Mouse (Mus musculus): ENCODE data around the gene 1700025C18Rik. TPM values are rescaled to one million over a fixed set of nuclear protein-coding genes. Genes with fewer than 3 reads are reported as not detected.

1700025C18Rik gene
- polyA plus RNA-seq, 1 experiment = not detected

GRCm38 (mm10) chr2:165080657-165081056 lies 9.9 kb downstream of the 1700025C18Rik start:
- 32% methylated on average over 9 of the region's 9 CpGs for WGBS
- no peak overlapping the region for H3K27ac ChIP-seq (ENCODE audit: insufficient read depth, low read depth, low read length)
- H3K4me3 ChIP-seq (ENCODE audit: insufficient read depth, low read depth, low read length) = no peak overlapping the region
- no peaks in the 10 kb centered on the region for H3K27me3 ChIP-seq (replicated peaks; ENCODE audit: control insufficient read depth, insufficient read depth, low read length)
- DNase-seq = no peak
- H3K36me3 ChIP-seq (ENCODE audit: control insufficient read depth, insufficient read depth, low read length) = no peaks in the 10 kb centered on the region
- TF ChIP-seq POLR2A (IDR thresholded peaks at IDR 0.05; ENCODE audit: low read depth, low read length) = no peak
- TF ChIP-seq CTCF (conservative IDR thresholded peaks at IDR 0.05; ENCODE audit: insufficient read depth, insufficient read length, low read depth, low read length) = no peak
- H3K4me1 ChIP-seq (ENCODE audit: control insufficient read depth, insufficient read depth, low read length) = no peaks in the 10 kb centered on the region

DNA sequence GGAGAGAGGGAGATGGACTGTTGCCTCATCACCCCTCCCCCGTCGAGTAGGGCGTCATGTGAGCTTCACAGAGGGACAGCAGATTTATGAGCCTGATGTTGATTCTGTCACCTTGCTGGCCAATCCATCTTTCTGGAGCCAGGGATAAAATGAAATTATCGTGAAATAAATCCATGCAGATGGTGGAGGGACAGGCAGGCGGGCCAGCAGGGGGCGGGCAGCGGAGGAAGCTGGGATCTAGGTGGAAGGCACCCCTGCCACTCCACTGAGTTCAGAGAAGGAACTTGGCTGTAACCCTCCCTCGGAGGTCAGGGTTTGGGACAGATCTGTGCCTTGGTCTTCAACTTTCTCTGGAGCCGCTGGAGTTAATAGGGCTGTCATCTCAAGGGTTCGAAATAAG lies 11.9 kb downstream of the 1700025C18Rik start:
- no peak overlapping the region for H3K27ac ChIP-seq (ENCODE audit: insufficient read depth, low read depth, low read length)
- no peak overlapping the region for H3K4me3 ChIP-seq (ENCODE audit: insufficient read depth, low read depth, low read length)
- TF ChIP-seq POLR2A (IDR thresholded peaks at IDR 0.05; ENCODE audit: low read depth, low read length) (no peak), CTCF (conservative IDR thresholded peaks at IDR 0.05; ENCODE audit: insufficient read depth, insufficient read length, low read depth, low read length) (no peak)
- DNase-seq = no peak
- H3K4me1 ChIP-seq (ENCODE audit: control insufficient read depth, insufficient read depth, low read length) = no peaks in the 10 kb centered on the region
- no peaks in the 10 kb centered on the region for H3K27me3 ChIP-seq (replicated peaks; ENCODE audit: control insufficient read depth, insufficient read depth, low read length)
- 17% methylated on average over 10 of the region's 10 CpGs for WGBS
- no peaks in the 10 kb centered on the region for H3K36me3 ChIP-seq (ENCODE audit: control insufficient read depth, insufficient read depth, low read length)

DNA sequence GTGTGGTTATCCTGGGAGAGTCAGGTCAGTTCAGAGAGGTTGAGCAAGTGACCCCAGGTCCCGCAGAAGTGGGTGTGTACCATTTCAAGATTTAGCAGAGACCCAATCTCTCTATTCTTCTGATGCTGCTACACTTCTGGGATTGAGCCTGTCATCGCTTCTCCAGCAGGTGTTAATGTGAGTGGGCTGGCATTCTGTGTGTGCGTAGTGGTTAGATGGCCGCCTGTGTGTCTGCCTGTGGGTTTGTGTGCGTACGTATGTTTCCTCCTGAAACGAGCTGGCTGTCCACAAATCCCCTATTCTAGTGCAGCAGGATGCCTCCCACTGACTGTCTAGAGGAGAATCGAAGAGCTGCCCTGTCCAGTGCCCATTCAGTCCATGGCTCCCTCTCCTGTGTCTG lies 12.5 kb downstream of the 1700025C18Rik start:
- no peaks in the 10 kb centered on the region for H3K36me3 ChIP-seq (ENCODE audit: control insufficient read depth, insufficient read depth, low read length)
- DNase-seq = no peak
- H3K27ac ChIP-seq (ENCODE audit: insufficient read depth, low read depth, low read length) = no peak overlapping the region
- H3K27me3 ChIP-seq (replicated peaks; ENCODE audit: control insufficient read depth, insufficient read depth, low read length) = no peaks in the 10 kb centered on the region
- no peak overlapping the region for H3K4me3 ChIP-seq (ENCODE audit: insufficient read depth, low read depth, low read length)
- no peaks in the 10 kb centered on the region for H3K4me1 ChIP-seq (ENCODE audit: control insufficient read depth, insufficient read depth, low read length)
- WGBS = 59% methylated on average over 8 of the region's 8 CpGs
- TF ChIP-seq CTCF (conservative IDR thresholded peaks at IDR 0.05; ENCODE audit: insufficient read depth, insufficient read length, low read depth, low read length) (no peak), POLR2A (IDR thresholded peaks at IDR 0.05; ENCODE audit: low read depth, low read length) (no peak)

GRCm38 (mm10) chr2:165077055-165077454 lies 13.5 kb downstream of the 1700025C18Rik start:
- WGBS = 8% methylated on average over 9 of the region's 9 CpGs
- no peaks in the 10 kb centered on the region for H3K4me1 ChIP-seq (ENCODE audit: control insufficient read depth, insufficient read depth, low read length)
- no peaks in the 10 kb centered on the region for H3K27me3 ChIP-seq (replicated peaks; ENCODE audit: control insufficient read depth, insufficient read depth, low read length)
- H3K27ac ChIP-seq (ENCODE audit: insufficient read depth, low read depth, low read length) = no peak overlapping the region
- H3K36me3 ChIP-seq (ENCODE audit: control insufficient read depth, insufficient read depth, low read length) = no peaks in the 10 kb centered on the region
- DNase-seq = no peak
- TF ChIP-seq CTCF (conservative IDR thresholded peaks at IDR 0.05; ENCODE audit: insufficient read depth, insufficient read length, low read depth, low read length) (no peak), POLR2A (IDR thresholded peaks at IDR 0.05; ENCODE audit: low read depth, low read length) (no peak)
- no peak overlapping the region for H3K4me3 ChIP-seq (ENCODE audit: insufficient read depth, low read depth, low read length)

DNA sequence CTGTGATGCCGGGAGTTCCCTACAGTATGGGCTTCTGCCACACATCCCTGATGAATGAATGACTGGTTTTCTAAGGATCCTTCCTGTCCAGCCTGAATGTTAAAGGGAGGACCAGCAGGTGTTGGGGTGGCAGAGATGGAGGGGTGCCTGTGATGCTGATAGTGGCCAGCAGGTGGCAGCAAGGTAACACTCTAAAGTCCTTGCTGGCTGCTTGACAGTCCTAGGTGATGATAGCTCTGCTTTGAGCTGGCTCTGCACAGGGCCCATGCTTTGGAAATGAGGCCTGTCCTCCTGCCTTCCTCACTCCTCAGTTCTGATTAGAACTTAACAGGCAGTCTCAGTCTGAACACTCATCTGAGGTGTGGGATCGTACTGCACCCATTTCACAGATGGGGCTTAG lies 15.6 kb downstream of the 1700025C18Rik start:
- 44% methylated on average over 2 of the region's 2 CpGs for WGBS
- H3K4me3 ChIP-seq (ENCODE audit: insufficient read depth, low read depth, low read length) = no peak overlapping the region
- H3K27me3 ChIP-seq (replicated peaks; ENCODE audit: control insufficient read depth, insufficient read depth, low read length) = no peaks in the 10 kb centered on the region
- no peaks in the 10 kb centered on the region for H3K4me1 ChIP-seq (ENCODE audit: control insufficient read depth, insufficient read depth, low read length)
- H3K36me3 ChIP-seq (ENCODE audit: control insufficient read depth, insufficient read depth, low read length) = no peaks in the 10 kb centered on the region
- H3K27ac ChIP-seq (ENCODE audit: insufficient read depth, low read depth, low read length) = no peak overlapping the region
- TF ChIP-seq POLR2A (IDR thresholded peaks at IDR 0.05; ENCODE audit: low read depth, low read length) (no peak), CTCF (conservative IDR thresholded peaks at IDR 0.05; ENCODE audit: insufficient read depth, insufficient read length, low read depth, low read length) (peak; percentile 99; the same call in 1 of the 2 replicates)
- peak; percentile 78 for DNase-seq

DNA sequence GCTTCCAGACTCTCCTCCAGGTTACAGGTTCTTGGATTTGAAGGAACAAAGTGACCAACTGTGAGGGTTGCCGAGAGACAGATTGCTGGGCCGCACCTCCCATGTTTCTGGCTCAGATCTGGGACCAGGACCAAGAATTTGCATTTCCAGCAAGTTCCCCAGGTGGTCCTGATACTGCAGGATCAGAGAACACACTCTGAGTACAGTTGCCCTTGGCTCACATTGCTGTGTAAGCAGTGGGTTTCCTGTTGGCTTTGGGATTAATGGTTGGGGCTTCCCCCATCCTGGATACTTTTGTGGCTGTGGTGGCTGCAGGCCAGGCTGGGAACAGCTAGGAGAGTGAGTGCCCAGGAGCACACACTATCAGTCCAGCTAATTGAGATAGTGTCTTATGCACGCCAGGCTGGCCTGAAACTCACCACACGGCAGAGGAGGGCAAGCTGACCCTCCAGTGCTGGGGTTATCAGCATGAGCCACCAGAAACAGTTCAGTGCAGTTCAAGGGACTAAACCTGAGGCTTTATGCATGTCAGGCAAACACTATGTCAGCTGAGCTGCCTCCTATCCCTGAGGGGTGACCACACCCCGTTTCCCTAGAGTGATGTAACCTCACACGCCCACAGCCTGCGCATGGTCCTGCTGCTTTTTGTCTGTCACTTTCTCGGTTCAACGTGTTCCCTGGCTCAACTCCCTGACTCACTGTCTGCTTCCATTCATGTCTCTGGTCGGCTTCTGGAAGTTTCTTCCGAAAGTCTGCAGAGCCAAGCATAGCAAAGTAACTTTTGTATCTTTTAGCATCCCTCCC lies 16.3 kb downstream of the 1700025C18Rik start:
- Histone ChIP-seq H3K4me1 (ENCODE audit: control insufficient read depth, insufficient read depth, low read length) (no peaks in the 10 kb centered on the region), H3K4me3 (ENCODE audit: insufficient read depth, low read depth, low read length) (no peak overlapping the region), H3K27me3 (replicated peaks; ENCODE audit: control insufficient read depth, insufficient read depth, low read length) (no peaks in the 10 kb centered on the region), H3K36me3 (ENCODE audit: control insufficient read depth, insufficient read depth, low read length) (no peaks in the 10 kb centered on the region), H3K27ac (ENCODE audit: insufficient read depth, low read depth, low read length) (no peak overlapping the region)
- 37% methylated on average over 11 of the region's 11 CpGs for WGBS
- DNase-seq = no peak
- TF ChIP-seq POLR2A (IDR thresholded peaks at IDR 0.05; ENCODE audit: low read depth, low read length) (no peak), CTCF (conservative IDR thresholded peaks at IDR 0.05; ENCODE audit: insufficient read depth, insufficient read length, low read depth, low read length) (no peak)

- TF ChIP-seq POLR2A (IDR thresholded peaks at IDR 0.05; ENCODE audit: low read depth, low read length) = no peak
- no peak for TF ChIP-seq CTCF (conservative IDR thresholded peaks at IDR 0.05; ENCODE audit: insufficient read depth, insufficient read length, low read depth, low read length)
- Histone ChIP-seq H3K4me3 (ENCODE audit: insufficient read depth, low read depth, low read length) (no peak overlapping the region), H3K4me1 (ENCODE audit: control insufficient read depth, insufficient read depth, low read length) (no peaks in the 10 kb centered on the region), H3K36me3 (ENCODE audit: control insufficient read depth, insufficient read depth, low read length) (no peaks in the 10 kb centered on the region), H3K27me3 (replicated peaks; ENCODE audit: control insufficient read depth, insufficient read depth, low read length) (no peaks in the 10 kb centered on the region), H3K27ac (ENCODE audit: insufficient read depth, low read depth, low read length) (no peak overlapping the region)
- DNase-seq = no peak
- WGBS = 15% methylated on average over 9 of the region's 9 CpGs
These were observed 17.2 kb downstream of the 1700025C18Rik start for GRCm38 (mm10) chr2:165073381-165073781.

Data from kidney, adult 2 months (tissue).